Mouse (Mus musculus) spleen, adult 2 months (tissue): ENCODE data around the gene AF366264. TPM values are rescaled to one million over a fixed set of nuclear protein-coding genes. Genes with fewer than 3 reads are reported as not detected.

Experiments used
- DNase-seq, 2 experiments: peaks; one replicate each; pipeline versions ENCODE4 v3.0.0 to v3.0.0-alpha.2; 2012 to 2021; ENCODE audit warnings: low spot score in 2 of 2, low read depth in 1 of 2
- H3K27ac ChIP-seq: fragments of 200-500 bp; 2 replicates; pipeline ENCODE4 v1.5.1; 2012; ENCODE audit warnings: low read length, inconsistent platforms; ENCODE audit not compliant: insufficient read depth
- H3K27me3 ChIP-seq: fragments of 200-500 bp; 2 replicates; pipeline ENCODE4 v1.6.1; 2012; ENCODE audit warnings: mild to moderate bottlenecking, moderate library complexity, low read length, inconsistent platforms; ENCODE audit not compliant: control insufficient read depth, insufficient read depth
- H3K36me3 ChIP-seq: fragments of 200-500 bp; 2 replicates; pipeline ENCODE4 v1.6.1; 2012; ENCODE audit warnings: mild to moderate bottlenecking, low read length, inconsistent platforms; ENCODE audit not compliant: control insufficient read depth, insufficient read depth
- H3K4me1 ChIP-seq: fragments of 200-500 bp; 2 replicates; pipeline ENCODE4 v1.6.1; 2011; ENCODE audit warnings: inconsistent platforms; ENCODE audit not compliant: control insufficient read depth, insufficient read depth, insufficient read length
- H3K4me3 ChIP-seq: fragments of 200-500 bp; 2 replicates; pipeline ENCODE4 v1.5.1; 2011; ENCODE audit warnings: mild to moderate bottlenecking, inconsistent platforms; ENCODE audit not compliant: insufficient read depth, insufficient read length; ENCODE audit errors: extremely low read depth
- CTCF ChIP-seq: fragments of 200-500 bp; IDR thresholded peaks from 2 replicates; pipeline ENCODE4 v1.5.1; 2011; ENCODE audit warnings: mild to moderate bottlenecking, inconsistent platforms; ENCODE audit not compliant: insufficient read depth, insufficient read length, insufficient replicate concordance; ENCODE audit errors: extremely low read depth
- POLR2A ChIP-seq: fragments of 200-500 bp; IDR thresholded peaks from 2 replicates; pipeline ENCODE4 v1.6.1; 2011; ENCODE audit warnings: low read depth, low read length, inconsistent platforms
- WGBS: fragments of 180-500 bp; shearing (Covaris S2); methylation state at CpG from one replicate; pipeline ENCODE4 v1.1.7; 2018; 5-methylcytosine and 5-hydroxymethylcytosine counted together
- polyA plus RNA-seq: library from polyadenylated mRNA; depleted of rRNA; stranded (reverse); fragments of >200 nt; gene quantifications from 2 replicates; pipeline ENCODE4 v1.2.3, GENCODE M21; 2012; rRNA removed

Gene AF366264
- polyA plus RNA-seq, 1 experiment: not detected

- Histone ChIP-seq H3K27me3 (no peaks in the 10 kb centered on the region), H3K4me1 (peaks cover 3% of the 10 kb centered on the region; the same call in 1 of the 2 replicates), H3K4me3 (no peak overlapping the region), H3K36me3 (peaks cover 18% of the 10 kb centered on the region), H3K27ac (no peak overlapping the region)
- DNase-seq: no peak
- no peak for TF ChIP-seq POLR2A
- TF ChIP-seq CTCF: no peak
- WGBS: 95% methylated on average over 8 of the region's 8 CpGs
These were observed 48.6 kb downstream of the AF366264 start for GRCm38 (mm10) chr8:13789606-13790005.

- WGBS: under 1% methylated on average over 42 of the region's 47 CpGs
- peaks cover 3% of the 10 kb centered on the region; the same call in 1 of the 2 replicates for H3K4me1 ChIP-seq
- peak overlapping the region; percentile 92 for H3K4me3 ChIP-seq
- DNase-seq: peak; percentile 95
- H3K27ac ChIP-seq: peak overlapping the region; percentile 99
- peaks cover 11% of the 10 kb centered on the region for H3K36me3 ChIP-seq
- H3K27me3 ChIP-seq: no peaks in the 10 kb centered on the region
- TF ChIP-seq CTCF (peak; percentile 91), POLR2A (peak; percentile 46)
These were observed 52.4 kb downstream of the AF366264 start for GRCm38 (mm10) chr8:13785764-13786299.

GRCm38 (mm10) chr8:13785250-13785763 lies 52.9 kb downstream of the AF366264 start, which contains the start of gene Upf3a:
TSS of gene Upf3a (plus strand) at chr8:13785615.
- H3K27ac ChIP-seq: peak within 1 kb of the TSS; percentile 99
- H3K4me3 ChIP-seq: peak within 1 kb of the TSS; percentile 92
- 1% methylated on average over 47 of the region's 47 CpGs for WGBS

More at GRCm38 (mm10) chr8:13785250-13785763, 52.9 kb downstream of the AF366264 start, which contains the start of gene Upf3a:
- Histone ChIP-seq H3K36me3 (peaks cover 15% of the 10 kb centered on the region), H3K27me3 (no peaks in the 10 kb centered on the region), H3K4me1 (peaks cover 3% of the 10 kb centered on the region; the same call in 1 of the 2 replicates)
- TF ChIP-seq POLR2A (no peak), CTCF (peak; percentile 80)
- peak; percentile 89 to 91 for DNase-seq

Other genes with a start within 250 kb of the AF366264 start
- gene Rasa3, start 160.8 kb downstream of the AF366264 start, polyA plus RNA-seq: 98.7 and 123 TPM in 2 replicates
- 0.11 and 0.12 TPM in 2 replicates for gene Cfap97d2, start 132.5 kb downstream of the AF366264 start, polyA plus RNA-seq
- 19.6 and 26.4 TPM in 2 replicates for gene Cdc16, start 80.7 kb downstream of the AF366264 start, polyA plus RNA-seq
- 5.8 and 7.5 TPM in 2 replicates for gene Upf3a, start 52.8 kb downstream of the AF366264 start, polyA plus RNA-seq
- 6.7 and 8.9 TPM in 2 replicates for gene Champ1, start 31.3 kb upstream of the AF366264 start, polyA plus RNA-seq
- gene Coprs, start 51.9 kb upstream of the AF366264 start, polyA plus RNA-seq: 5.2 and 5.3 TPM in 2 replicates